Mouse (Mus musculus) layer of hippocampus, adult 11-12 months (tissue): ENCODE results near the gene Ccdc122.
A peak's percentile ranks its signal among the peaks of the same experiment; 100 is the strongest.
"Not testable (repeated sequence)": the region's sequence is repeated elsewhere in the genome, so short reads cannot be mapped to it uniquely, and the experiment has no call there.

Experiments used
- DNase-seq: peaks from one replicate; pipeline ENCODE4 v3.0.0; 2022; ENCODE audit warnings: low spot score

Gene Ccdc122

GRCm38 (mm10) chr14:77036226-77037046 is at the start of gene Ccdc122, which contains the start of gene Lacc1:
Gene Ccdc122, plus strand, starts transcription at chr14:77036772.
Gene Lacc1, minus strand, starts transcription at chr14:77036904.
- DNase-seq = peak; percentile 64

GRCm38 (mm10) chr14:76990351-76990750 is 46.2 kb upstream of the Ccdc122 start:
- not testable (repeated sequence) for DNase-seq

GRCm38 (mm10) chr14:77004740-77005139 is 31.8 kb upstream of the Ccdc122 start:
- no peak for DNase-seq

- no peak for DNase-seq
Measured at GRCm38 (mm10) chr14:77005566-77005965, 31.0 kb upstream of the Ccdc122 start.

GRCm38 (mm10) chr14:77008238-77008637 is 28.3 kb upstream of the Ccdc122 start:
- peak; percentile 82 for DNase-seq

- peak; percentile 85 for DNase-seq
Measured at GRCm38 (mm10) chr14:77011804-77012203, 24.8 kb upstream of the Ccdc122 start.

- not testable (repeated sequence) for DNase-seq
Measured at GRCm38 (mm10) chr14:77016783-77017182, 19.8 kb upstream of the Ccdc122 start.

GRCm38 (mm10) chr14:77017211-77017610 is 19.4 kb upstream of the Ccdc122 start:
- DNase-seq = no peak

GRCm38 (mm10) chr14:77024499-77024898 is 12.1 kb upstream of the Ccdc122 start:
- DNase-seq = no peak

- no peak for DNase-seq
Measured at GRCm38 (mm10) chr14:77029319-77030054, 7.1 kb upstream of the Ccdc122 start.

GRCm38 (mm10) chr14:77030808-77031207 is 5.8 kb upstream of the Ccdc122 start:
- DNase-seq = no peak

GRCm38 (mm10) chr14:77032433-77032832 is 4.1 kb upstream of the Ccdc122 start:
- no peak for DNase-seq

- DNase-seq = no peak
Measured at GRCm38 (mm10) chr14:77033391-77033790, 3.2 kb upstream of the Ccdc122 start.

- no peak for DNase-seq
Measured at GRCm38 (mm10) chr14:77034175-77034915, 2.2 kb upstream of the Ccdc122 start.

- no peak for DNase-seq
Measured at GRCm38 (mm10) chr14:77034970-77035369, 1.6 kb upstream of the Ccdc122 start.

- no peak for DNase-seq
Measured at GRCm38 (mm10) chr14:77037330-77037729, 758 bp downstream of the Ccdc122 start.

- DNase-seq = peak; percentile 23
Measured at GRCm38 (mm10) chr14:77037832-77038425, 1.4 kb downstream of the Ccdc122 start.

GRCm38 (mm10) chr14:77053288-77053687 is 16.7 kb downstream of the Ccdc122 start:
- no peak for DNase-seq

- DNase-seq = no peak
Measured at GRCm38 (mm10) chr14:77069361-77069760, 32.8 kb downstream of the Ccdc122 start.

- no peak for DNase-seq
Measured at GRCm38 (mm10) chr14:77081248-77081647, 44.7 kb downstream of the Ccdc122 start.

GRCm38 (mm10) chr14:77100285-77100684 is 63.7 kb downstream of the Ccdc122 start:
- DNase-seq = no peak

GRCm38 (mm10) chr14:77110622-77111021 is 74.0 kb downstream of the Ccdc122 start:
- not testable (repeated sequence) for DNase-seq
